Comparison of ENCODE assay signal across 40 mouse cellular contexts in the genomic region with DNA sequence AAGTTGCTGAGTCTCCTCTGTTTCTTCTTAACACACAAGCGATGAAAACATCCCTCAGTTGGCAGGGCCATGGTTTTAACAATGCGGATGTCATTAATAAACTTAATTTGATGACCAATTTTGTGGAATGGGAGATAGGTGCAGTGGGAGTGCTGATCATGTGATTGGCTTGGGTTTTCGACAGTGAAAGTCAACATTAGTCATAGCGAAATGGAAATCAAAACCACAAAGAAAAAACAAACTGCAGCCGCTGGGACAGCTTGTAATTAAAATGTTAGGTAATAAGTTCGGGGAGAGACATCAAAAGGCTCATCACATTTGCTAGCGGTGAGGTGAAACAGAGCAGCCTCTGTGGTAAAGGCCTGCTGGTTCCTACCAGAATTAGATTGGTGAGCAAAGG. TPM values are rescaled to one million over a fixed set of nuclear protein-coding genes. Genes with fewer than 3 reads are reported as not detected.
DNase-seq lines count a peak whose midpoint lies in the region; ATAC-seq and TF ChIP-seq lines count a peak whose summit lies in the region.
"Had no signal": no experiment of that assay in that cellular context is flagged by ENCODE, and none has a peak within 500 bp of the region (broad histone marks: within the 10 kb centered on the region; RNA-seq: fewer than 3 reads in every experiment).

No protein-coding gene starts in this region.

- no peak for TF ChIP-seq POLR2A in CH12.LX (IDR thresholded peaks at IDR 0.05; ENCODE audit: low read depth, low read length)

- H3K79me2 ChIP-seq in CH12.LX (replicated peaks; ENCODE audit: control insufficient read depth, extremely low read depth, insufficient read depth, poor library complexity, severe bottlenecking), result no peaks in the 10 kb centered on the region

- no peak overlapping the region for H3K4me2 ChIP-seq in CH12.LX (ENCODE audit: insufficient read depth, low read depth, poor library complexity, severe bottlenecking)
- no peak overlapping the region for H3K4me2 ChIP-seq in hindbrain, embryonic 14.5 days (replicated peaks)
- H3K4me2 ChIP-seq: forebrain, embryonic 15.5 days; heart, embryonic 12.5 days; hindbrain, embryonic 13.5 days; limb, embryonic 12.5 days; liver, embryonic 15.5 days; lung, embryonic 14.5 days; midbrain, embryonic 11.5 days; neural tube, embryonic 13.5 days had no signal

- H3K4me3 ChIP-seq in CH12.LX (replicated peaks in 1 of 3; ENCODE audit: low read depth in 2 of 3, low read length in 2 of 3, poor library complexity in 1 of 3), result no peak overlapping the region
- no peak overlapping the region for H3K4me3 ChIP-seq in hindbrain, embryonic 14.5 days (replicated peaks; ENCODE audit: low read length)
- H3K4me3 ChIP-seq: forebrain, embryonic 10.5 days; forebrain, embryonic 15.5 days; heart, embryonic 12.5 days; hindbrain, embryonic 13.5 days; limb, embryonic 12.5 days; liver, embryonic 15.5 days; neural tube, embryonic 13.5 days had no signal

- in situ Hi-C loops in CH12.LX (cut with MboI; ENCODE audit: low pct_ligation_motif_present, low pct_unique_long_range_greater_than_20kb, low sequenced_read_pairs), result loop anchor here (10.0 kb wide), 1 partner anchor 76 kb away; no protein-coding TSS in a partner anchor

- TF ChIP-seq EP300 in CH12.LX (IDR thresholded peaks at IDR 0.05; ENCODE audit: low read length), result no peak

- H3K27me3 ChIP-seq in CH12.LX (replicated peaks), result no peaks in the 10 kb centered on the region
- H3K27me3 ChIP-seq in hindbrain, embryonic 14.5 days (ENCODE audit: control insufficient read depth, insufficient read depth, low read length), result no peaks in the 10 kb centered on the region
- H3K27me3 ChIP-seq: forebrain, embryonic 15.5 days; heart, embryonic 12.5 days; hindbrain, embryonic 13.5 days; limb, embryonic 12.5 days; liver, embryonic 15.5 days; neural tube, embryonic 13.5 days had no signal

- TF ChIP-seq RAD21 in CH12.LX (IDR thresholded peaks at IDR 0.05; ENCODE audit: low read depth, low read length), result no peak

- no peak overlapping the region for H3K9ac ChIP-seq in CH12.LX (ENCODE audit: insufficient read depth, low read depth)
- no peak overlapping the region for H3K9ac ChIP-seq in hindbrain, embryonic 14.5 days
- H3K9ac ChIP-seq: forebrain, embryonic 15.5 days; heart, embryonic 12.5 days; hindbrain, embryonic 13.5 days; limb, embryonic 12.5 days; liver, embryonic 15.5 days; lung, embryonic 14.5 days; neural tube, embryonic 13.5 days had no signal

- ATAC-seq in hindbrain, embryonic 14.5 days (ENCODE audit: low FRiP score), result no peak
- ATAC-seq: forebrain, embryonic 15.5 days; midbrain, embryonic 16.5 days had no signal

- H3K4me1 ChIP-seq in CH12.LX (ENCODE audit: control insufficient read depth in 1 of 2, insufficient read depth in 2 of 2), result peaks cover 3 to 17% of the 10 kb centered on the region in 2 experiments; a peak in 3 of 4 replicates
- H3K4me1 ChIP-seq in hindbrain, embryonic 14.5 days (replicated peaks; ENCODE audit: control insufficient read depth, insufficient read depth, low read length), result peaks cover 25% of the 10 kb centered on the region

- TF ChIP-seq CTCF in CH12.LX (conservative IDR thresholded peaks at IDR 0.05 in 1 of 2, IDR thresholded peaks at IDR 0.05 in 1 of 2; ENCODE audit: low read depth in 2 of 2, low read length in 2 of 2), result no peak

- DNase-seq in heart, adult 11 months, result peak; percentile 35
- no peak for DNase-seq in heart, adult 9 months (ENCODE audit: low spot score in 2 of 2)
- no peak for DNase-seq in CH12.LX (ENCODE audit: extremely low read depth)
- DNase-seq in fibroblast of lung, adult 2 months (ENCODE audit: low read depth), result peak; percentile 41
- DNase-seq in ovary, adult 18-20 months (ENCODE audit: low spot score), result no peak
- no peak for DNase-seq in adrenal gland, adult 8-10 months
- no peak for DNase-seq in hindbrain, embryonic 14.5 days (ENCODE audit: low spot score)
- DNase-seq: adrenal gland, postnatal 14 days; B cell, adult 2 months; cerebellum, adult 11 months; cerebellum, postnatal 36 days; gastrocnemius, postnatal 25 days; heart, adult 18-20 months; heart, postnatal 4 days; kidney, adult 18-20 months; kidney, postnatal 4 days; lung, embryonic 14.5 days; lung, postnatal 14 days; right cerebral cortex, postnatal 14 days; thymus, postnatal 25 days had no signal

- peaks cover 0 to 22% of the 10 kb centered on the region in 2 experiments for H3K36me3 ChIP-seq in CH12.LX (replicated peaks in 1 of 2; ENCODE audit: control insufficient read depth in 1 of 2, insufficient read depth in 1 of 2, low read length in 1 of 2)
- H3K36me3 ChIP-seq in hindbrain, embryonic 14.5 days (replicated peaks; ENCODE audit: control insufficient read depth, insufficient read depth), result peaks cover 32% of the 10 kb centered on the region

- no peak overlapping the region for H3K27ac ChIP-seq in CH12.LX (ENCODE audit: insufficient read depth, low read depth)
- H3K27ac ChIP-seq in hindbrain, embryonic 14.5 days, result no peak overlapping the region
- H3K27ac ChIP-seq: forebrain, embryonic 10.5 days; forebrain, embryonic 15.5 days; hindbrain, embryonic 13.5 days; kidney, postnatal 0 days; limb, embryonic 12.5 days; liver, embryonic 15.5 days; neural tube, embryonic 13.5 days had no signal

- dilution Hi-C loops in CH12.LX (cut with MboI; ENCODE audit: extremely low pct_ligation_motif_present, extremely low pct_unique_long_range_greater_than_20kb, low sequenced_read_pairs), result no loop called here

- 90% methylated on average over 7 of the region's 7 CpGs for WGBS in hindbrain, embryonic 14.5 days

- H3K9me3 ChIP-seq in CH12.LX (replicated peaks; ENCODE audit: low read length), result no peaks in the 10 kb centered on the region
- no peaks in the 10 kb centered on the region for H3K9me3 ChIP-seq in hindbrain, embryonic 14.5 days (ENCODE audit: control insufficient read depth, low read length)
- H3K9me3 ChIP-seq: forebrain, embryonic 10.5 days; forebrain, embryonic 15.5 days; heart, embryonic 12.5 days; hindbrain, embryonic 13.5 days; limb, embryonic 12.5 days; liver, embryonic 15.5 days; neural tube, embryonic 13.5 days had no signal

TF ChIP-seq in CH12.LX, 34 proteins besides CTCF, POLR2A, EP300 and RAD21:
- TF ChIP-seq USF1 (IDR thresholded peaks at IDR 0.05; ENCODE audit: low read depth, low read length) (no peak), BHLHE40 (IDR thresholded peaks at IDR 0.05; ENCODE audit: low read depth, low read length) (peak; percentile 39; the same call in 1 of the 2 replicates)

RNA-seq across cellular contexts. Expression of gene Spaca6, which starts 13.8 kb away (rescaled TPM):
- total RNA-seq in CH12.LX (2012; rRNA removed) (not detected in 2 replicates), CH12.LX (2014; rRNA removed) (not detected in 2 replicates)
- 0.67 TPM in 1 of 2 replicates, not detected in the other for polyA plus RNA-seq in CH12.LX (2012; ENCODE audit: insufficient read length, low read depth)
- 100 to 1,000 TPM in 2 of 4 experiments, 10 to 100 TPM in 2; 43.9 to 173 (median 91.6) TPM for total RNA-seq in adrenal gland, adult 8-10 months (2022)
- polyA plus RNA-seq in hindbrain, embryonic 14.5 days (2014; fragmentation: Nextera tagmentation; extraction: Ambion mirVana), result 13.0 and 18.7 TPM in 2 replicates

RNA-seq across cellular contexts. Expression of gene Has1, which starts 14.2 kb away (rescaled TPM):
- total RNA-seq in CH12.LX (2012; rRNA removed) (not detected in 2 replicates), CH12.LX (2014; rRNA removed) (not detected in 2 replicates)
- not detected in 2 replicates for polyA plus RNA-seq in CH12.LX (2012; ENCODE audit: insufficient read length, low read depth)
- total RNA-seq in adrenal gland, adult 8-10 months (2022), result under 1 TPM in 2 of 4 experiments, not detected in 2; 0.23 to 0.24 TPM
- 0.95 and 1.8 TPM in 2 replicates for polyA plus RNA-seq in hindbrain, embryonic 14.5 days (2014; fragmentation: Nextera tagmentation; extraction: Ambion mirVana)
- total RNA-seq: adrenal gland, postnatal 14 days; liver, adult 2 months; megakaryocyte, adult 5-6 weeks had no signal
- polyA plus RNA-seq: liver, adult 2 months had no signal

RNA-seq across cellular contexts. Expression of gene Fpr1, which starts 42.9 kb away (rescaled TPM):
- total RNA-seq in CH12.LX (2012; rRNA removed) (not detected in 2 replicates), CH12.LX (2014; rRNA removed) (not detected in 2 replicates)
- polyA plus RNA-seq in CH12.LX (2012; ENCODE audit: insufficient read length, low read depth), result not detected in 2 replicates
- total RNA-seq in adrenal gland, adult 8-10 months (2022), result under 1 TPM in 1 of 4 experiments, not detected in 3; 0.17 TPM
- polyA plus RNA-seq in hindbrain, embryonic 14.5 days (2014; fragmentation: Nextera tagmentation; extraction: Ambion mirVana), result not detected in 2 replicates
- total RNA-seq: gastrocnemius, adult 18-20 months; gastrocnemius, postnatal 25 days; heart, adult 18-20 months; heart, postnatal 4 days; left cerebral cortex, adult 18-20 months; left cerebral cortex, postnatal 25 days had no signal
- polyA plus RNA-seq: forebrain, embryonic 10.5 days; forebrain, embryonic 15.5 days; frontal cortex, adult 2 months; heart, embryonic 12.5 days; hindbrain, embryonic 13.5 days; intestine, embryonic 14.5 days; limb, embryonic 12.5 days; midbrain, embryonic 11.5 days had no signal

RNA-seq across cellular contexts. Expression of gene Fpr2, which starts 46.8 kb away (rescaled TPM):
- total RNA-seq in CH12.LX (2012; rRNA removed) (not detected in 2 replicates), CH12.LX (2014; rRNA removed) (not detected in 2 replicates)
- polyA plus RNA-seq in CH12.LX (2012; ENCODE audit: insufficient read length, low read depth), result not detected in 2 replicates
- total RNA-seq in adrenal gland, adult 8-10 months (2022), result under 1 TPM in 1 of 4 experiments, not detected in 3; 0.56 TPM
- polyA plus RNA-seq in hindbrain, embryonic 14.5 days (2014; fragmentation: Nextera tagmentation; extraction: Ambion mirVana), result 0.21 and 0.37 TPM in 2 replicates
- total RNA-seq: adrenal gland, postnatal 14 days; gastrocnemius, adult 18-20 months; gastrocnemius, postnatal 25 days; heart, adult 18-20 months; left cerebral cortex, adult 18-20 months; left cerebral cortex, postnatal 25 days had no signal
- polyA plus RNA-seq: embryonic facial prominence, embryonic 11.5 days; forebrain, embryonic 10.5 days; forebrain, embryonic 15.5 days; heart, embryonic 12.5 days; hindbrain, embryonic 13.5 days; limb, embryonic 12.5 days; midbrain, embryonic 11.5 days had no signal

RNA-seq across cellular contexts. Expression of gene Fpr3, which starts 46.9 kb away (rescaled TPM):
- total RNA-seq in CH12.LX (2012; rRNA removed) (not detected in 2 replicates), CH12.LX (2014; rRNA removed) (not detected in 2 replicates)
- not detected in 2 replicates for polyA plus RNA-seq in CH12.LX (2012; ENCODE audit: insufficient read length, low read depth)
- not detected for total RNA-seq in adrenal gland, adult 8-10 months (2022)
- polyA plus RNA-seq in hindbrain, embryonic 14.5 days (2014; fragmentation: Nextera tagmentation; extraction: Ambion mirVana), result not detected in 2 replicates
- total RNA-seq: adrenal gland, postnatal 14 days; gastrocnemius, adult 18-20 months; gastrocnemius, postnatal 25 days; heart, adult 18-20 months; heart, postnatal 4 days; left cerebral cortex, adult 18-20 months; left cerebral cortex, postnatal 25 days; liver, adult 2 months; megakaryocyte, adult 5-6 weeks had no signal
- polyA plus RNA-seq: embryonic facial prominence, embryonic 11.5 days; forebrain, embryonic 10.5 days; forebrain, embryonic 15.5 days; frontal cortex, adult 2 months; heart, embryonic 12.5 days; heart, postnatal 0 days; hindbrain, embryonic 13.5 days; intestine, embryonic 14.5 days; kidney, postnatal 0 days; limb, embryonic 12.5 days; liver, adult 2 months; liver, embryonic 15.5 days; lung, embryonic 14.5 days; midbrain, embryonic 11.5 days; midbrain, embryonic 16.5 days; neural tube, embryonic 13.5 days; stomach, embryonic 16.5 days had no signal

Comparison
In these comparisons a context has a peak if more than half of its experiments do, and no peak if none do; other contexts are left out.
1. DNase-seq: peak in heart, adult 11 months (single experiment) and fibroblast of lung, adult 2 months (single experiment); none in heart, adult 9 months (0 of 2), CH12.LX (single experiment), ovary, adult 18-20 months (single experiment), adrenal gland, adult 8-10 months (single experiment) and hindbrain, embryonic 14.5 days (single experiment).
2. RNA of gene Spaca6, which starts 13.8 kb away (total RNA-seq): 43.9 to 173 TPM in adrenal gland, adult 8-10 months; not detected in CH12.LX; every median in the first group is over 10 times any median in the second.